Mouse (Mus musculus): ENCODE data around the gene Dnlz. TPM values are rescaled to one million over a fixed set of nuclear protein-coding genes. Genes with fewer than 3 reads are reported as not detected.

Dnlz gene
- polyA plus RNA-seq, 1 experiment from 2014 or later, result 31.0 TPM

DNA sequence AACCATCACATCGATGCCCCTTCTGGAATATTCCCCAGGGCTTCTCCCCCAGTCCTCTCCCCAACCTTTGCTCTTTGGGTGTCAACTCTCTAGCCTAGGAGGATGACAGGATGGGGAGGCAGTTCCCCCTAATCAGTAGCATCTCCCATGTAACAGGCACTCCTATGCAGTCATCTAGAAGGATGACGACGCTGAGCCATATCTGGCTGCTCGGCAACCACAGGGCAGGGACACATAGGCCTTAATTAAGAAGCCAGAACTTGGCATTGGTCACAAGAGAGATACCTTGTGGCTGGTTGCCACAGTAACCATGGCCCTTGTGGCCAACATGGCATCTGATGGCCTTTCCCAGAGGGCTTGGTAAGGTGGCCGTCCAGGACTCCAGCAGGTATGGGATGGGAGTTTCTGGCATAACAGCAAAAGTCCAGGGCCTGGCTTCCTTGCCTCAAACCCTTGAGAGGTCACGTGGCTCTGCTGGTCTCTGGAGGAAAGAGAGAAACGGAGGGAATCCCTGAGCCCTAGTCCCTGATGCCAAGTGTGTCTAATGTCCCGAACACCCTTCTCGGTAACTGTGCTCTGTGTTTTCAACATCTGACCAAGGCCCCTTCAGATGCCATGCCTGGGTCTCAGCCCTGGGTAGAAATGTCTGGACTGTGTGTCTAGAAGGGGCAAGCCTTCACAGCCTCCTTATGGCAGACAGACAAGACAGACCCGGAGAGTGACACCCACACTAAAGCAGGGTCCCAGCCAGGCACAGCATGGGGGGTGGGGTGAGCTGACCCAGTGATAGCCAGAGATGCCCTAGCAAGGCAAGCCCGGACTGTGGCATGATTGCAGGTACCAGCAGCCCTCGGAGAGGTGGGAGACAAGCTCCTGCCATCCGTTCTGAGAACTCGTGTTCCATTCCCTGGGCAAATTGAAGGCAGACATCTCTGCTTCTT, 31.4 kb downstream of the Dnlz start:
- Histone ChIP-seq H3K36me3 (ENCODE audit: control insufficient read depth, insufficient read depth, low read length) (peaks cover 9% of the 10 kb centered on the region), H3K4me2 (ENCODE audit: low read depth, severe bottlenecking) (no peak overlapping the region), H3K27ac (replicated peaks; ENCODE audit: low read depth, low read length) (no peak overlapping the region), H3K27me3 (ENCODE audit: control insufficient read depth, insufficient read depth, low read length) (no peaks in the 10 kb centered on the region), H3K9me3 (ENCODE audit: control insufficient read depth, low read length) (no peaks in the 10 kb centered on the region), H3K4me3 (ENCODE audit: low read depth, low read length) (no peak overlapping the region), H3K9ac (ENCODE audit: low read length) (no peak overlapping the region), H3K4me1 (ENCODE audit: control insufficient read depth, insufficient read depth, low read length) (peaks cover 16% of the 10 kb centered on the region)
- WGBS, result 89% methylated on average over 14 of the region's 14 CpGs
- DNase-seq (ENCODE audit: low spot score) (no peak), ATAC-seq (ENCODE audit: insufficient number of reproducible peaks, low FRiP score, low TSS enrichment, low read depth) (no peak)

DNA sequence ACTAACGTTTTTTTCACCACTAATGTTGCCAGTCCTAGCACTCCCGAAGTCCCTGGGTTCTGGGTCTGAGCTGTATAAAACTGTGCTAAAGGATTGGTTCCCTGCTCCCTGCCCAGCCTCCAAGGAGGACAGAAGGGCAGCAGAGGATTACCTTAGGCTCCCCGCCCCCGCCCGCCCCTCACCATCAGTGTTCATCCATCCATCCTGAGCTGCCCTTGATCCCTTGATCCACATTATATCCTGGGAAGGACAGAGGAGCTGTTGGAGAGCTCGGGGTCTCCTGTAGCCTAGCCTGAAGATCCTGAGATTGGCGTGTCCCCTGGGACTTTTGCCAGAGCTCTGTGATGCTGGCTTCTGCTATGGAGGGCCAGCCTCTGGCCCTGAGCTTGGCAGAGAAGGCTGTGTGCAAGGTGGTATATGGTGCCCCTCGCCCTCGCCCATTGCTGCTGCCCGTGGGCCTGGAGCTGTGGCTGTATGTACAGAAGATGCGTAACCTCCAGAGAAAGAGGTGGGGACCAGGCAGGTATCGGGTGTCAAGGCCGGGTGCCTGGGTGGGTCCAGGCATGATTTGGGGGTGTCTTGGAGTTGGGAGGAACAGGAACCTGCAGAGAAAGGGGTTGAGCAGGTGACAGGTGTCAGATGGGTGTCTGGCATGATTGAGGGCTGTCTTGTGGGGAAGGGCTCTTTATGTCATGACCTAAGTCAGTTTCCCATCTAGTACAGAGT, 32.2 kb downstream of the Dnlz start:
- Histone ChIP-seq H3K9ac (ENCODE audit: low read length) (no peak overlapping the region), H3K4me2 (ENCODE audit: low read depth, severe bottlenecking) (no peak overlapping the region), H3K4me1 (ENCODE audit: control insufficient read depth, insufficient read depth, low read length) (peaks cover 19% of the 10 kb centered on the region), H3K4me3 (ENCODE audit: low read depth, low read length) (no peak overlapping the region), H3K9me3 (ENCODE audit: control insufficient read depth, low read length) (no peaks in the 10 kb centered on the region), H3K36me3 (ENCODE audit: control insufficient read depth, insufficient read depth, low read length) (peaks cover 9% of the 10 kb centered on the region), H3K27ac (replicated peaks; ENCODE audit: low read depth, low read length) (no peak overlapping the region), H3K27me3 (ENCODE audit: control insufficient read depth, insufficient read depth, low read length) (no peaks in the 10 kb centered on the region)
- WGBS, result 89% methylated on average over 10 of the region's 13 CpGs
- DNase-seq (ENCODE audit: low spot score), result no peak
- ATAC-seq (ENCODE audit: insufficient number of reproducible peaks, low FRiP score, low TSS enrichment, low read depth), result no peak

DNA sequence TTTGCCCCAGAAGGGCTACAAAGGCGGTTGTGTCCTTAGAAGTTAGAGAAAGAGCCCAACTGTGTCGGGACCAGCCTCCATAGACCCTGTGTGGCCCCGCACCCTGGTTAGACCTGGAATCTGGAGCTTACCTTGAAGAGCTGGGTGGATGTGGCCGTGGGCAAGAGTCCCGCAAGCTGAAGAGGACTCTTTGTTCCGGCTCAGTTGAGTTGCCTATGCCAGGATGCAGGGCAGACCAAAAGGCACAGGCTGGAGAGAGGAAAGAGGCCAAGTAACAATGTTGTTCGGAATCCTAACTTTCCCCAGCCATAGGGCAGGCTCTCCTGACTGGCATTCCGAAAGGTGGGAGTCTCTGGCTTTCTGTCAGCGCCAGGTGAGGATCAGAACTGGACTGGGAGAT, 32.8 kb downstream of the Dnlz start:
- Histone ChIP-seq H3K27ac (replicated peaks; ENCODE audit: low read depth, low read length) (no peak overlapping the region), H3K9me3 (ENCODE audit: control insufficient read depth, low read length) (no peaks in the 10 kb centered on the region), H3K36me3 (ENCODE audit: control insufficient read depth, insufficient read depth, low read length) (peaks cover 3% of the 10 kb centered on the region), H3K4me2 (ENCODE audit: low read depth, severe bottlenecking) (no peak overlapping the region), H3K9ac (ENCODE audit: low read length) (no peak overlapping the region), H3K27me3 (ENCODE audit: control insufficient read depth, insufficient read depth, low read length) (no peaks in the 10 kb centered on the region), H3K4me3 (ENCODE audit: low read depth, low read length) (no peak overlapping the region), H3K4me1 (ENCODE audit: control insufficient read depth, insufficient read depth, low read length) (peaks cover 25% of the 10 kb centered on the region)
- ATAC-seq (ENCODE audit: insufficient number of reproducible peaks, low FRiP score, low TSS enrichment, low read depth) (no peak), DNase-seq (ENCODE audit: low spot score) (no peak)
- 88% methylated on average over 9 of the region's 9 CpGs for WGBS

DNA sequence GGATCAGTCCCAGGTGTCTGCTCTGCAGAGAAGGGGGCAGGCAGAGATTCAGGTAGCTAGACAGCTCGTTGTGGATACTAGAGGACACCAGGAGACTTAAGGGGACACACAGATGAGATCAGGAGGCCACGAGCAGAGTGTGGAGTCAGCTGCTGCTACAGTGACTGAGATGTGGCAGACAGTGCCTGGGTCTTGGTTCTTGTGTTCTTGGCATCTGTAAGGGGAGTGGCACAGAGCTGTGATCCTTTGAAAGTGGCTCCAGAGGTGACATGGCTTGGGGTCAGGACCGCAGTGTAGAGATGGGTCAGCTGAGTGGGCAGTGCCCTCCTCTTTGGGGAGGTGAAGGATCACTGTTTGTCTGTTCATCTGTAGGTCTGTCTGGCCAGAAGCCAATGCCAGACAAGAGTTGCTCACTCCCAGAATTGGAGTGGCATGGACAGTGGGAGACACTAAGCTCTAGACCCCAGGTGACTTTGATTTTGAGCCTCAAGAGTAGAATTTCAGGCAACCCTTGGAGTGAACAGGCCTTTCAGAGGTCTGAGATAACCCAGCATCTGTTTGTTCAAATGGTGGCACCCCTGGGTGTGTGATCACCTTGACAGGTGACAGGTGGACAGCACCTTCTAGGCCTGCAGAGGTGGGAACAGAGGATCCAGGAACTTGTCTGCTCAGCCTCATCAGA, 33.8 kb downstream of the Dnlz start:
- no peaks in the 10 kb centered on the region for H3K9me3 ChIP-seq (ENCODE audit: control insufficient read depth, low read length)
- ATAC-seq (ENCODE audit: insufficient number of reproducible peaks, low FRiP score, low TSS enrichment, low read depth) (no peak), DNase-seq (ENCODE audit: low spot score) (no peak)
- 93% methylated on average over 3 of the region's 3 CpGs for WGBS
- H3K36me3 ChIP-seq (ENCODE audit: control insufficient read depth, insufficient read depth, low read length), result no peaks in the 10 kb centered on the region; the same call in 1 of the 2 replicates
- H3K9ac ChIP-seq (ENCODE audit: low read length), result peak overlapping the region; percentile 1; the same call in 1 of the 2 replicates
- H3K27ac ChIP-seq (replicated peaks; ENCODE audit: low read depth, low read length), result no peak overlapping the region
- no peak overlapping the region for H3K4me3 ChIP-seq (ENCODE audit: low read depth, low read length)
- peak overlapping the region; percentile 2; the same call in 1 of the 2 replicates for H3K4me2 ChIP-seq (ENCODE audit: low read depth, severe bottlenecking)
- H3K27me3 ChIP-seq (ENCODE audit: control insufficient read depth, insufficient read depth, low read length), result no peaks in the 10 kb centered on the region
- H3K4me1 ChIP-seq (ENCODE audit: control insufficient read depth, insufficient read depth, low read length), result peaks cover 28% of the 10 kb centered on the region

DNA sequence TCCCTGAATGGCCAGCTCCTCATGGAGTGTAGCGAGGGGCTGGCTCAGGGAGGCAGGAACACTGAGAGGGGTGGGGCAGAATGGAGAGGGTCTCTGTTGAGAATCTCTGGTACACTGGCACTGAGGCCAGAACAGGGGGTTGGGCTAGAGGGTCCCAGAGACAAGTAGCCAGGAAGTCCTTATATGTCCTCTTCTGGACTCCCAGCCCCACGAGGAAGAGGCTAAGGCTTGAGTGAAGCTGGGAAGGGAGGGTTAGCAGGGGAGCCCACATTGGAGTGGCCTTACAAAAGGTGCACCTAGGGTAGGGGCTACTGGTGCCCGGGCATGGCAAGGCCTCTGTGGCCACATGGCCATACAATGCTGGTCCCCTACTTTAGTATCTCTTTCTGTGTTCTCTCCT, 34.5 kb downstream of the Dnlz start:
- Histone ChIP-seq H3K9me3 (ENCODE audit: control insufficient read depth, low read length) (no peaks in the 10 kb centered on the region), H3K27ac (replicated peaks; ENCODE audit: low read depth, low read length) (no peak overlapping the region), H3K4me3 (ENCODE audit: low read depth, low read length) (no peak overlapping the region), H3K4me2 (ENCODE audit: low read depth, severe bottlenecking) (peak overlapping the region; percentile 75), H3K9ac (ENCODE audit: low read length) (peak overlapping the region; percentile 93; the same call in 1 of the 2 replicates), H3K36me3 (ENCODE audit: control insufficient read depth, insufficient read depth, low read length) (no peaks in the 10 kb centered on the region; the same call in 1 of the 2 replicates), H3K27me3 (ENCODE audit: control insufficient read depth, insufficient read depth, low read length) (no peaks in the 10 kb centered on the region), H3K4me1 (ENCODE audit: control insufficient read depth, insufficient read depth, low read length) (peaks cover 28% of the 10 kb centered on the region)
- WGBS, result 83% methylated on average over 3 of the region's 3 CpGs
- ATAC-seq (ENCODE audit: insufficient number of reproducible peaks, low FRiP score, low TSS enrichment, low read depth) (no peak), DNase-seq (ENCODE audit: low spot score) (no peak)

DNA sequence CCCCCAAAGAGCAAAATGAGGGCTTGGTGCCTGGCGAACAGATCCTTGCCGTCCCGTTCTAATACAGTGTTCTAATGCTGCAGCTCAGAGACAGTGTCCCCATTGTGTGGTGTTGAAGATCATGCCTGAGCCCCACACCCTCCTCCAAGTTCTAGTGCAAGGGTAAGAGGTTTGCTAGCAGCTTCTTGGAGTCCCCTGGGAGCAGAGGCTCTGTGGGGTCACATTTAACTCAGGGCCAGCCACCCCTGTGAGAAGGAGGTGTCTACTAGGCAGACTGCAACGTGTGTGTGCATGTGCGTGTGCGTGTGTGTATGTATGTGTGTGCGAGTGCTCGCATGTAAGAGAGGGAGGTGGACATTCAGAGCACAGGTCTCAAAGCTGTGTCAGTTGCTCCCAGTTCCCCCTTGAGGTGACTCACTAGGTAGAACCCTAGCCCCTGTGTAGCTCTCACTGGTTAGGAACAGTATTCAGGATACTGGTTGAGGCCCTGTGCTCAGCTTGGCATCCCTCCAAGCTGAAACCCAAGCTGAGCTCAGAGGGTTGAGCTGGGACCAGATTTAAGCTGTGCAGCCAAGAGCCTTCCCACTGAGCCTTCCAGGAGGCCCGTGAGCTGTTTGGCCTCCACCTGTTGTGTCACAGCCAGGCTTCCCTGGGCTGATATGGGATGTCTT, 35.2 kb downstream of the Dnlz start:
- no peak overlapping the region for H3K27ac ChIP-seq (replicated peaks; ENCODE audit: low read depth, low read length)
- peak overlapping the region; percentile 94 for H3K4me3 ChIP-seq (ENCODE audit: low read depth, low read length)
- peak overlapping the region; percentile 75 for H3K4me2 ChIP-seq (ENCODE audit: low read depth, severe bottlenecking)
- H3K36me3 ChIP-seq (ENCODE audit: control insufficient read depth, insufficient read depth, low read length), result no peaks in the 10 kb centered on the region; the same call in 1 of the 2 replicates
- H3K9ac ChIP-seq (ENCODE audit: low read length), result peak overlapping the region; percentile 93
- WGBS, result 66% methylated on average over 9 of the region's 9 CpGs
- DNase-seq (ENCODE audit: low spot score), result no peak
- H3K27me3 ChIP-seq (ENCODE audit: control insufficient read depth, insufficient read depth, low read length), result no peaks in the 10 kb centered on the region
- no peaks in the 10 kb centered on the region for H3K9me3 ChIP-seq (ENCODE audit: control insufficient read depth, low read length)
- ATAC-seq (ENCODE audit: insufficient number of reproducible peaks, low FRiP score, low TSS enrichment, low read depth), result no peak
- H3K4me1 ChIP-seq (ENCODE audit: control insufficient read depth, insufficient read depth, low read length), result peaks cover 28% of the 10 kb centered on the region

DNA sequence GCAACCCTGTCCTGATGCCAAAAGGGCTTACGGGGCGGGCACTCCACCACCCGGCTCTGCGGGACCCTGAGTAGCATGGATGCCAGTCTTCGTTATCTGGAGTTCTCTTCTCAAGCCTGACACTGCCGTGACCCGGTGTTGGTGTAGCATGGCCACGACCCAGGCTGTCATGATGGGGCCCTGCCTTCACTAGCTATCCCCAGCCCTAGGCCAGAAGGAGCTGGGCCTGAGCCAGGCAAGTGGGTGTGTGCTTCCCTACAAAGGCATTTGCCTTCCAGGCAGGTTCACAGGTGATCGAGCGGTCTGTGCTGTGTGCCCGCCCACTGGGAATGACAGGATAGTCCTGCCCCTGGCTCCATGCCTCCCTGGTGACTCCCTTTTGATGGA, 36.0 kb downstream of the Dnlz start:
- WGBS, result under 1% methylated on average over 11 of the region's 11 CpGs
- Histone ChIP-seq H3K4me1 (ENCODE audit: control insufficient read depth, insufficient read depth, low read length) (peaks cover 28% of the 10 kb centered on the region), H3K4me2 (ENCODE audit: low read depth, severe bottlenecking) (peak overlapping the region; percentile 75), H3K9ac (ENCODE audit: low read length) (peak overlapping the region; percentile 93), H3K36me3 (ENCODE audit: control insufficient read depth, insufficient read depth, low read length) (no peaks in the 10 kb centered on the region; the same call in 1 of the 2 replicates), H3K9me3 (ENCODE audit: control insufficient read depth, low read length) (no peaks in the 10 kb centered on the region), H3K27me3 (ENCODE audit: control insufficient read depth, insufficient read depth, low read length) (no peaks in the 10 kb centered on the region), H3K4me3 (ENCODE audit: low read depth, low read length) (peak overlapping the region; percentile 94), H3K27ac (replicated peaks; ENCODE audit: low read depth, low read length) (peak overlapping the region; percentile 94)
- DNase-seq (ENCODE audit: low spot score), result no peak
- peak; percentile 29; the same call in 1 of the 2 replicates for ATAC-seq (ENCODE audit: insufficient number of reproducible peaks, low FRiP score, low TSS enrichment, low read depth)
